Mouse (Mus musculus): ENCODE results near the gene Vegfa. TPM values are rescaled to one million over a fixed set of nuclear protein-coding genes. Genes with fewer than 3 reads are reported as not detected.

The Vegfa gene
- polyA plus RNA-seq, 1 experiment = not detected

GRCm38 (mm10) chr17:46031621-46032211, 453 bp downstream of the Vegfa start:
- Histone ChIP-seq H3K27ac (ENCODE audit: insufficient read depth, low read depth, low read length) (peak overlapping the region; percentile 59), H3K4me1 (ENCODE audit: control insufficient read depth, insufficient read depth, low read length) (peaks cover 23% of the 10 kb centered on the region), H3K4me3 (ENCODE audit: insufficient read depth, low read depth, low read length) (peak overlapping the region; percentile 59)
- TF ChIP-seq POLR2A (IDR thresholded peaks at IDR 0.05; ENCODE audit: insufficient read depth, low read depth, low read length) = no peak
- WGBS = under 1% methylated on average over 50 of the region's 50 CpGs

DNA sequence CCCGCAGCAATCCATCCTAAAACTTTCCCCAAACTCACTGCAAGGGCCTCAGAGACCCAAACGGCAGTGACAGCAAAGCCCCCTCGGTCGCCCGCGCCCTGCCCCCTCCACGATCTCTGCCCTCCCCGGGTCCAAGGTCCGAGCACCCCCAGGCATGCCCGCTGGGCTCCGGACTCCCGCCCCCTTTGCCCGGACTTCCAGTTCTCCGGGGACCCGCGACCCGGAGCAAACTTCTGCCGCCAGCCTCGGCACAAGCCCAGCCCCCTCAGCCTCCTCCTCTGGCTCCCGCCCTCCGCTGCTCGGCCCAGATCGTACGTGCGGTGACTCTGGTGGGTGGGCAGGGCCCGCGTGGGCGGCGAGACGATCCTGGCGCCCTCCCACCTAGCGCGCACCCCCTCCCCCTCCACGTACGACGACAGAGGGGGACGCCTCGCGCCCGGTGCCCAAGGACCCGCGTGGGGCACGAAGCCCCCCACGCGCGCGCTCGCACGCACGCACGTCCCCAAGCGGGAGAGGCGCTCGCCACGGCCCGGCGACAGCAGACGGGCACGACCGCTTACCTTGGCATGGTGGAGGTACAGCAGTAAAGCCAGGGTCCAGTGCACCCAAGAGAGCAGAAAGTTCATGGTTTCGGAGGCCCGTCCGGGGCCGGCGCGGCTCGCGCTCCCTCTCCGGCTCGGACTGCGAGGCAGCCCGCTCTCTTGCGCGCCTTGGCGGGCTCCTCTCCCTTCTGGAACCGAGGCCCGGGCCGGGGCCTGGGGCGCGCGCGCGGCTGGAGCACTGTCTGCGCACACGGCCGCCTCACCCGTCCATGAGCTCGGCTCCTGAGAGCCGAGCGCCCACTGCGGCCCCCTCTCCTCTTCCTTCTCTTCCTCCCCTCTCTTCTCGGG, 1.2 kb downstream of the Vegfa start:
- under 1% methylated on average over 92 of the region's 92 CpGs for WGBS
- peak overlapping the region; percentile 32 for H3K27ac ChIP-seq (ENCODE audit: insufficient read depth, low read depth, low read length)
- TF ChIP-seq CTCF (IDR thresholded peaks at IDR 0.05; ENCODE audit: insufficient read depth, low read depth, low read length) = no peak
- TF ChIP-seq POLR2A (IDR thresholded peaks at IDR 0.05; ENCODE audit: insufficient read depth, low read depth, low read length) = no peak
- H3K4me3 ChIP-seq (ENCODE audit: insufficient read depth, low read depth, low read length) = peak overlapping the region; percentile 59
- peaks cover 27% of the 10 kb centered on the region for H3K4me1 ChIP-seq (ENCODE audit: control insufficient read depth, insufficient read depth, low read length)

- WGBS = 1% methylated on average over 42 of the region's 43 CpGs
- peak overlapping the region; percentile 59 for H3K4me3 ChIP-seq (ENCODE audit: insufficient read depth, low read depth, low read length)
- no peak for TF ChIP-seq CTCF (IDR thresholded peaks at IDR 0.05; ENCODE audit: insufficient read depth, low read depth, low read length)
- TF ChIP-seq POLR2A (IDR thresholded peaks at IDR 0.05; ENCODE audit: insufficient read depth, low read depth, low read length) = no peak
- H3K27ac ChIP-seq (ENCODE audit: insufficient read depth, low read depth, low read length) = no peak overlapping the region; the same call in 1 of the 2 replicates
- H3K4me1 ChIP-seq (ENCODE audit: control insufficient read depth, insufficient read depth, low read length) = peaks cover 27% of the 10 kb centered on the region
Measured at GRCm38 (mm10) chr17:46030323-46030730, 1.8 kb downstream of the Vegfa start.

DNA sequence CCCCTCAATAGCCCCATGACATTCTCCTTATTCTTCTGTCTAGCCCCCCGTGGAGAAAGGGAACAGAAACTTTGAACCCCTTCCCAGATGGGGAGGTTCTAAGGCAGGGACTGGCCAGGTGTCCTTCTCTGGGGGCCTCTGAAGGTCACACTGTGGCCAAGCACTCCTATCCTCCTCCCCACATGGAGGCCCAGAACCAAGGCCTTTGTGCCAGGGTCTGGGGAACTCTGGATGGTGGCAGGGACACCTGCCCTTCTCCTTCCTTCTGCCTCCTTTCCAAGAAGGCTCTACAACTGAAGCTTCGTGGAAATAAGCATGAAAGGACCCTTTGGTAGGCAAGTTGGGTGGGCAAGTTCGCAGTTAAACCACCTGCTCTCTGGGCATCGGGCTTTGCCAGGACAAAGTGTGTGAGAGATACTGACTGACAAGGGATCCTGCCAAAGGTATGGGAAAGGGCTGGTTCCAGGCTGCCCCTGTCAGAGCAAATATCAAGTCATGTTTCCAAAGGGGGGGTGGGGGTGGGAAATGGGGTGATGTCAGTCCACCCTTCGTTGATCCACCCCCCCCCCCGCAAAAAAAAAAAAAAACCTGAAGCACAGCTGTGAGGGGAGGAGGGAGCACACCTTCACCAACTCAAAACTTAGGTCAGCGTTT, 2.5 kb downstream of the Vegfa start:
- H3K4me3 ChIP-seq (ENCODE audit: insufficient read depth, low read depth, low read length) = peak overlapping the region; percentile 59
- no peak for TF ChIP-seq POLR2A (IDR thresholded peaks at IDR 0.05; ENCODE audit: insufficient read depth, low read depth, low read length)
- no peak for TF ChIP-seq CTCF (IDR thresholded peaks at IDR 0.05; ENCODE audit: insufficient read depth, low read depth, low read length)
- 34% methylated on average over 7 of the region's 7 CpGs for WGBS
- peaks cover 27% of the 10 kb centered on the region for H3K4me1 ChIP-seq (ENCODE audit: control insufficient read depth, insufficient read depth, low read length)
- H3K27ac ChIP-seq (ENCODE audit: insufficient read depth, low read depth, low read length) = 0 out of 2 replicates have a peak overlapping the region, but pooled peaks have one; percentile 7

GRCm38 (mm10) chr17:46029052-46029553, 3.1 kb downstream of the Vegfa start:
- no peak overlapping the region for H3K27ac ChIP-seq (ENCODE audit: insufficient read depth, low read depth, low read length)
- H3K4me3 ChIP-seq (ENCODE audit: insufficient read depth, low read depth, low read length) = peak overlapping the region; percentile 59
- 64% methylated on average over 2 of the region's 2 CpGs for WGBS
- TF ChIP-seq POLR2A (IDR thresholded peaks at IDR 0.05; ENCODE audit: insufficient read depth, low read depth, low read length) = no peak
- TF ChIP-seq CTCF (IDR thresholded peaks at IDR 0.05; ENCODE audit: insufficient read depth, low read depth, low read length) = no peak
- peaks cover 27% of the 10 kb centered on the region for H3K4me1 ChIP-seq (ENCODE audit: control insufficient read depth, insufficient read depth, low read length)

DNA sequence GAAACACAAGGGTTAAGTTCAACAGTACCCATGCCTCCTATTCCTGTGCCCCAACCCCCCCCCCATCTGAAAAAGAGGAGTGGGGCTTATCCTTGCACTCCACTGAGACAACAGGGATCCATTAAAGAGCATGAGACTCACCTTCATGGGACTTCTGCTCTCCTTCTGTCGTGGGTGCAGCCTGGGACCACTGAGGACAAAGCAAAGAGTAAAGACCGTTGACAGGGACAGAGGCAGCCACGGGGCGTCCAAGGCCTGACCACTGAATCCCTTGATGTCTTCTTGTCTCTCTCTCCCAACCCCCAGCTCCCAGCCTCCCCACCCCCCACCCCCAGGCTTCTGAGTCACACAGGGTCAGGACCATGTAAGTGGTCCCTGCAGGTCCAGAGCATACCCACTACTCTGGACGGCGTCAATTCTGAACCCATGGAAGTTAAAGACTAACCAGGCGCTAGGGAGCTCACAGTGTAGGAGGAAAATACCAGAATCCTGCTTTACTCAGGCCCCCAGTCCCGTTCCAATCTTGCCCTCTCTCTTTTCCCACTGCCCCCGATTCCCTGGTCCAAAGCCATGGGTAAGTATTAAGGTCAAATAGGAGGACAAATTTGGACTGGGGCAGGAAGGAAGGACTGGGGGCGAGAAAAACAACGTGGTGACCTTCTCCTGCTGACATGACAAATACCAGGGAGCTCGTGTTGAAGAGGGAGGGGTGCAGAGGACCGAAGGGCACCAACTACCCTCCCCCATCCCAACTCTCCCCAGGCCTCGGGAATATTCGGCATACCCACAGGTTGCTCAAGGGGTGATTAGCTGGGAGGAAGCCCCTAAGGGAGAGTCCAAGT, 3.7 kb downstream of the Vegfa start:
- TF ChIP-seq CTCF (IDR thresholded peaks at IDR 0.05; ENCODE audit: insufficient read depth, low read depth, low read length) (no peak), POLR2A (IDR thresholded peaks at IDR 0.05; ENCODE audit: insufficient read depth, low read depth, low read length) (no peak)
- WGBS = 46% methylated on average over 15 of the region's 15 CpGs
- Histone ChIP-seq H3K4me1 (ENCODE audit: control insufficient read depth, insufficient read depth, low read length) (peaks cover 27% of the 10 kb centered on the region), H3K4me3 (ENCODE audit: insufficient read depth, low read depth, low read length) (peak overlapping the region; percentile 59; the same call in 1 of the 2 replicates), H3K27ac (ENCODE audit: insufficient read depth, low read depth, low read length) (no peak overlapping the region)

- H3K4me3 ChIP-seq (ENCODE audit: insufficient read depth, low read depth, low read length) = no peak overlapping the region
- TF ChIP-seq CTCF (IDR thresholded peaks at IDR 0.05; ENCODE audit: insufficient read depth, low read depth, low read length) (peak; percentile 42; the same call in 1 of the 2 replicates), POLR2A (IDR thresholded peaks at IDR 0.05; ENCODE audit: insufficient read depth, low read depth, low read length) (no peak)
- H3K27ac ChIP-seq (ENCODE audit: insufficient read depth, low read depth, low read length) = no peak overlapping the region
- H3K4me1 ChIP-seq (ENCODE audit: control insufficient read depth, insufficient read depth, low read length) = peaks cover 24% of the 10 kb centered on the region
- WGBS = 39% methylated on average over 16 of the region's 16 CpGs
Measured at GRCm38 (mm10) chr17:46027066-46027917, 4.9 kb downstream of the Vegfa start.

Data from olfactory bulb, adult 2 months (tissue).